Mouse (Mus musculus): Measurements from ENCODE around the gene Tmppe.

- no peak for TF ChIP-seq EP300 (optimal IDR thresholded peaks at IDR 0.05)
- no peak for TF ChIP-seq CTCF (IDR thresholded peaks at IDR 0.05; ENCODE audit: low read depth)
Measured at GRCm38 (mm10) chr9:114395258-114395657, 5.6 kb upstream of the Tmppe start.

All from stomach, postnatal 0 days (tissue).